In genomic region chr16:69567420-69568179, GRCm38 (mm10) we compare ENCODE assay signal across 19 mouse cellular contexts.
DNase-seq lines count a peak whose midpoint lies in the region; ATAC-seq and TF ChIP-seq lines count a peak whose summit lies in the region.
"Had no signal": no experiment of that assay in that cellular context is flagged by ENCODE, and none has a peak within 500 bp of the region (broad histone marks: within the 10 kb centered on the region; RNA-seq: fewer than 3 reads in every experiment).

No protein-coding gene starts in this region.

- TF ChIP-seq CTCF in hindbrain, postnatal 0 days (IDR thresholded peaks at IDR 0.05; ENCODE audit: low read depth): no peak

- 80% methylated on average over 2 of the region's 2 CpGs for WGBS in embryonic facial prominence, embryonic 14.5 days
- 82% methylated on average over 2 of the region's 2 CpGs for WGBS in embryonic facial prominence, embryonic 10.5 days
- WGBS in hindbrain, embryonic 15.5 days: 64% methylated on average over 2 of the region's 2 CpGs
- WGBS in hindbrain, embryonic 11.5 days: 83% methylated on average over 2 of the region's 2 CpGs
- whole genome bisulfite sequencing in hindbrain, postnatal 0 days: 39% methylated on average over 2 of the region's 2 CpGs

- no peak overlapping the region for H3K4me3 ChIP-seq in embryonic facial prominence, embryonic 14.5 days (ENCODE audit: low read depth, low read length)
- H3K4me3 ChIP-seq in embryonic facial prominence, embryonic 10.5 days: no peak overlapping the region
- H3K4me3 ChIP-seq in hindbrain, embryonic 15.5 days: no peak overlapping the region
- H3K4me3 ChIP-seq in hindbrain, embryonic 11.5 days (ENCODE audit: low read depth, low read length): no peak overlapping the region
- H3K4me3 ChIP-seq in hindbrain, postnatal 0 days (ENCODE audit: low read length): no peak overlapping the region
- H3K4me3 ChIP-seq: myocyte; neural tube, embryonic 13.5 days had no signal

- no peaks in the 10 kb centered on the region for H3K4me1 ChIP-seq in embryonic facial prominence, embryonic 14.5 days (ENCODE audit: control insufficient read depth, insufficient read depth, low read length)
- no peaks in the 10 kb centered on the region for H3K4me1 ChIP-seq in embryonic facial prominence, embryonic 10.5 days
- H3K4me1 ChIP-seq in hindbrain, embryonic 15.5 days (replicated peaks): no peaks in the 10 kb centered on the region
- no peaks in the 10 kb centered on the region for H3K4me1 ChIP-seq in hindbrain, embryonic 11.5 days (replicated peaks; ENCODE audit: control insufficient read depth, insufficient read depth, low read length)
- no peaks in the 10 kb centered on the region for H3K4me1 ChIP-seq in hindbrain, postnatal 0 days (ENCODE audit: insufficient read depth, low read length)
- H3K4me1 ChIP-seq: neural tube, embryonic 13.5 days had no signal

- no peak overlapping the region for H3K4me2 ChIP-seq in embryonic facial prominence, embryonic 14.5 days (ENCODE audit: low read depth, low read length)
- no peak overlapping the region for H3K4me2 ChIP-seq in hindbrain, embryonic 15.5 days
- no peak overlapping the region for H3K4me2 ChIP-seq in hindbrain, embryonic 11.5 days (replicated peaks; ENCODE audit: low read depth, low read length)
- no peak overlapping the region for H3K4me2 ChIP-seq in hindbrain, postnatal 0 days (ENCODE audit: low read depth, low read length)
- H3K4me2 ChIP-seq: neural tube, embryonic 13.5 days had no signal

- no peaks in the 10 kb centered on the region for H3K27me3 ChIP-seq in embryonic facial prominence, embryonic 14.5 days (replicated peaks; ENCODE audit: control insufficient read depth, insufficient read depth, low read length)
- no peaks in the 10 kb centered on the region for H3K27me3 ChIP-seq in embryonic facial prominence, embryonic 10.5 days (replicated peaks; ENCODE audit: low read depth, poor library complexity, severe bottlenecking)
- H3K27me3 ChIP-seq in hindbrain, embryonic 15.5 days: no peaks in the 10 kb centered on the region
- H3K27me3 ChIP-seq in hindbrain, embryonic 11.5 days (ENCODE audit: control insufficient read depth, insufficient read depth, low read length): no peaks in the 10 kb centered on the region
- H3K27me3 ChIP-seq in hindbrain, postnatal 0 days (ENCODE audit: insufficient read depth, low read length): no peaks in the 10 kb centered on the region
- H3K27me3 ChIP-seq: neural tube, embryonic 13.5 days had no signal

- no peaks in the 10 kb centered on the region for H3K9me3 ChIP-seq in embryonic facial prominence, embryonic 14.5 days (ENCODE audit: control insufficient read depth, low read length)
- H3K9me3 ChIP-seq in embryonic facial prominence, embryonic 10.5 days: no peaks in the 10 kb centered on the region
- no peaks in the 10 kb centered on the region for H3K9me3 ChIP-seq in hindbrain, embryonic 15.5 days
- no peaks in the 10 kb centered on the region for H3K9me3 ChIP-seq in hindbrain, embryonic 11.5 days (ENCODE audit: control insufficient read depth, low read length)
- no peaks in the 10 kb centered on the region for H3K9me3 ChIP-seq in hindbrain, postnatal 0 days (ENCODE audit: low read length)
- H3K9me3 ChIP-seq: neural tube, embryonic 13.5 days had no signal

- no peak overlapping the region for H3K9ac ChIP-seq in embryonic facial prominence, embryonic 14.5 days (ENCODE audit: low read depth, low read length)
- no peak overlapping the region for H3K9ac ChIP-seq in hindbrain, embryonic 15.5 days
- no peak overlapping the region for H3K9ac ChIP-seq in hindbrain, embryonic 11.5 days (ENCODE audit: low read depth, low read length)
- no peak overlapping the region for H3K9ac ChIP-seq in hindbrain, postnatal 0 days (replicated peaks; ENCODE audit: low read length)
- H3K9ac ChIP-seq: neural tube, embryonic 13.5 days had no signal

- no peak overlapping the region for H3K27ac ChIP-seq in embryonic facial prominence, embryonic 14.5 days (replicated peaks; ENCODE audit: low read depth, low read length)
- no peak overlapping the region for H3K27ac ChIP-seq in embryonic facial prominence, embryonic 10.5 days (replicated peaks)
- H3K27ac ChIP-seq in hindbrain, embryonic 15.5 days (replicated peaks): no peak overlapping the region
- no peak overlapping the region for H3K27ac ChIP-seq in hindbrain, embryonic 11.5 days (ENCODE audit: low read depth, low read length)
- H3K27ac ChIP-seq in hindbrain, postnatal 0 days: no peak overlapping the region
- H3K27ac ChIP-seq: macrophage; neural tube, embryonic 13.5 days had no signal

- H3K36me3 ChIP-seq in embryonic facial prominence, embryonic 14.5 days (ENCODE audit: control insufficient read depth, insufficient read depth, low read length): no peaks in the 10 kb centered on the region
- no peaks in the 10 kb centered on the region for H3K36me3 ChIP-seq in embryonic facial prominence, embryonic 10.5 days (replicated peaks)
- H3K36me3 ChIP-seq in hindbrain, embryonic 15.5 days: no peaks in the 10 kb centered on the region
- no peaks in the 10 kb centered on the region for H3K36me3 ChIP-seq in hindbrain, embryonic 11.5 days (ENCODE audit: control insufficient read depth, insufficient read depth, low read length)
- H3K36me3 ChIP-seq in hindbrain, postnatal 0 days (ENCODE audit: insufficient read depth, low read length): no peaks in the 10 kb centered on the region
- H3K36me3 ChIP-seq: neural tube, embryonic 13.5 days had no signal

- ATAC-seq in embryonic facial prominence, embryonic 14.5 days (ENCODE audit: low read depth): no peak
- ATAC-seq in hindbrain, embryonic 15.5 days (ENCODE audit: low FRiP score, low read depth): peak; percentile 75
- no peak for ATAC-seq in hindbrain, embryonic 11.5 days (ENCODE audit: low FRiP score)
- peak; percentile 80 for ATAC-seq in hindbrain, postnatal 0 days

- DNase-seq in embryonic facial prominence, embryonic 14.5 days (ENCODE audit: low spot score): peak; percentile 1
- DNase-seq in embryonic facial prominence, embryonic 10.5 days (ENCODE audit: low spot score): no peak
- no peak for DNase-seq in hindbrain, embryonic 11.5 days (ENCODE audit: low spot score)
- peak; percentile 11 for DNase-seq in ZHBTc4 (ENCODE audit: low read depth, low spot score)
- DNase-seq in hindbrain, postnatal 0 days (ENCODE audit: low spot score): peak; percentile 51
- no peak for DNase-seq in heart, postnatal 4 days
- DNase-seq: adrenal gland, postnatal 25 days; cerebellum, adult 11 months; cerebellum, adult 9-11 months; gastrocnemius, postnatal 36 days; kidney, adult 9 months; kidney, postnatal 14 days; retina, postnatal 1 day; right cerebral cortex, postnatal 25 days; thymus, postnatal 25 days had no signal

Comparison
In these comparisons a context has a peak if more than half of its experiments do, and no peak if none do; other contexts are left out.
1. ATAC-seq: peak in hindbrain, embryonic 15.5 days (single experiment) and hindbrain, postnatal 0 days (single experiment); none in embryonic facial prominence, embryonic 14.5 days (single experiment) and hindbrain, embryonic 11.5 days (single experiment).
2. DNase-seq: peak in embryonic facial prominence, embryonic 14.5 days (single experiment), ZHBTc4 (single experiment) and hindbrain, postnatal 0 days (single experiment); none in embryonic facial prominence, embryonic 10.5 days (single experiment), hindbrain, embryonic 11.5 days (single experiment) and heart, postnatal 4 days (single experiment).